Mouse (Mus musculus): ENCODE measurements around the gene Ush1c. TPM values are rescaled to one million over a fixed set of nuclear protein-coding genes. Genes with fewer than 3 reads are reported as not detected.

Gene Ush1c
- polyA plus RNA-seq, 1 experiment from 2014 or later, result 2.5 TPM

- Histone ChIP-seq H3K4me1 (replicated peaks; ENCODE audit: control insufficient read depth, insufficient read depth, low read length) (no peaks in the 10 kb centered on the region), H3K4me3 (replicated peaks; ENCODE audit: low read length) (no peak overlapping the region), H3K27me3 (replicated peaks; ENCODE audit: control insufficient read depth, insufficient read depth, low read length) (no peaks in the 10 kb centered on the region), H3K9me3 (ENCODE audit: control insufficient read depth, low read length) (no peaks in the 10 kb centered on the region), H3K36me3 (ENCODE audit: control insufficient read depth, insufficient read depth) (no peaks in the 10 kb centered on the region), H3K9ac (replicated peaks; ENCODE audit: low read depth, low read length) (no peak overlapping the region), H3K27ac (ENCODE audit: low read length) (no peak overlapping the region), H3K4me2 (ENCODE audit: low read length) (no peak overlapping the region)
- no peak for ATAC-seq
- whole genome bisulfite sequencing, result 9% methylated on average over 11 of the region's 11 CpGs
Observed at GRCm38 (mm10) chr7:46218415-46218814, 19.9 kb downstream of the Ush1c start.

- H3K27ac ChIP-seq (ENCODE audit: low read length), result no peak overlapping the region
- H3K4me3 ChIP-seq (replicated peaks; ENCODE audit: low read length), result no peak overlapping the region
- no peak overlapping the region for H3K9ac ChIP-seq (replicated peaks; ENCODE audit: low read depth, low read length)
- no peaks in the 10 kb centered on the region for H3K9me3 ChIP-seq (ENCODE audit: control insufficient read depth, low read length)
- H3K27me3 ChIP-seq (replicated peaks; ENCODE audit: control insufficient read depth, insufficient read depth, low read length), result no peaks in the 10 kb centered on the region
- ATAC-seq, result no peak
- H3K36me3 ChIP-seq (ENCODE audit: control insufficient read depth, insufficient read depth), result no peaks in the 10 kb centered on the region
- H3K4me2 ChIP-seq (ENCODE audit: low read length), result no peak overlapping the region
- WGBS, result 28% methylated on average over 2 of the region's 2 CpGs
- H3K4me1 ChIP-seq (replicated peaks; ENCODE audit: control insufficient read depth, insufficient read depth, low read length), result 0 out of 2 replicates have a peak, but pooled peaks cover 2% of the 10 kb centered on the region
Observed at GRCm38 (mm10) chr7:46216481-46216880, 21.8 kb downstream of the Ush1c start.

- H3K27me3 ChIP-seq (replicated peaks; ENCODE audit: control insufficient read depth, insufficient read depth, low read length), result no peaks in the 10 kb centered on the region
- ATAC-seq, result no peak
- WGBS, result 85% methylated on average over 6 of the region's 6 CpGs
- no peaks in the 10 kb centered on the region for H3K9me3 ChIP-seq (ENCODE audit: control insufficient read depth, low read length)
- H3K4me2 ChIP-seq (ENCODE audit: low read length), result no peak overlapping the region
- H3K4me1 ChIP-seq (replicated peaks; ENCODE audit: control insufficient read depth, insufficient read depth, low read length), result 0 out of 2 replicates have a peak, but pooled peaks cover 2% of the 10 kb centered on the region
- no peak overlapping the region for H3K9ac ChIP-seq (replicated peaks; ENCODE audit: low read depth, low read length)
- no peak overlapping the region for H3K27ac ChIP-seq (ENCODE audit: low read length)
- no peaks in the 10 kb centered on the region for H3K36me3 ChIP-seq (ENCODE audit: control insufficient read depth, insufficient read depth)
- no peak overlapping the region for H3K4me3 ChIP-seq (replicated peaks; ENCODE audit: low read length)
Observed at GRCm38 (mm10) chr7:46210276-46210675, 28.0 kb downstream of the Ush1c start.

GRCm38 (mm10) chr7:46208131-46208530, 30.2 kb downstream of the Ush1c start:
- Histone ChIP-seq H3K4me1 (replicated peaks; ENCODE audit: control insufficient read depth, insufficient read depth, low read length) (0 out of 2 replicates have a peak, but pooled peaks cover under 1% of the 10 kb centered on the region), H3K9me3 (ENCODE audit: control insufficient read depth, low read length) (no peaks in the 10 kb centered on the region), H3K27ac (ENCODE audit: low read length) (no peak overlapping the region), H3K4me3 (replicated peaks; ENCODE audit: low read length) (no peak overlapping the region), H3K4me2 (ENCODE audit: low read length) (no peak overlapping the region), H3K27me3 (replicated peaks; ENCODE audit: control insufficient read depth, insufficient read depth, low read length) (no peaks in the 10 kb centered on the region), H3K9ac (replicated peaks; ENCODE audit: low read depth, low read length) (no peak overlapping the region), H3K36me3 (ENCODE audit: control insufficient read depth, insufficient read depth) (no peaks in the 10 kb centered on the region)
- 94% methylated on average over 8 of the region's 8 CpGs for WGBS
- ATAC-seq, result no peak

GRCm38 (mm10) chr7:46204775-46205174, 33.5 kb downstream of the Ush1c start:
- no peak for ATAC-seq
- H3K4me1 ChIP-seq (replicated peaks; ENCODE audit: control insufficient read depth, insufficient read depth, low read length), result no peaks in the 10 kb centered on the region
- H3K4me3 ChIP-seq (replicated peaks; ENCODE audit: low read length), result no peak overlapping the region
- no peak overlapping the region for H3K9ac ChIP-seq (replicated peaks; ENCODE audit: low read depth, low read length)
- H3K9me3 ChIP-seq (ENCODE audit: control insufficient read depth, low read length), result no peaks in the 10 kb centered on the region
- H3K4me2 ChIP-seq (ENCODE audit: low read length), result no peak overlapping the region
- no peak overlapping the region for H3K27ac ChIP-seq (ENCODE audit: low read length)
- 68% methylated on average over 6 of the region's 6 CpGs for WGBS
- no peaks in the 10 kb centered on the region for H3K27me3 ChIP-seq (replicated peaks; ENCODE audit: control insufficient read depth, insufficient read depth, low read length)
- H3K36me3 ChIP-seq (ENCODE audit: control insufficient read depth, insufficient read depth), result no peaks in the 10 kb centered on the region

- ATAC-seq, result peak; percentile 74
- H3K36me3 ChIP-seq (ENCODE audit: control insufficient read depth, insufficient read depth), result no peaks in the 10 kb centered on the region
- no peaks in the 10 kb centered on the region for H3K4me1 ChIP-seq (replicated peaks; ENCODE audit: control insufficient read depth, insufficient read depth, low read length)
- no peaks in the 10 kb centered on the region for H3K9me3 ChIP-seq (ENCODE audit: control insufficient read depth, low read length)
- H3K9ac ChIP-seq (replicated peaks; ENCODE audit: low read depth, low read length), result no peak overlapping the region
- no peaks in the 10 kb centered on the region for H3K27me3 ChIP-seq (replicated peaks; ENCODE audit: control insufficient read depth, insufficient read depth, low read length)
- H3K4me2 ChIP-seq (ENCODE audit: low read length), result no peak overlapping the region
- no peak overlapping the region for H3K4me3 ChIP-seq (replicated peaks; ENCODE audit: low read length)
- 44% methylated on average over 11 of the region's 11 CpGs for WGBS
- H3K27ac ChIP-seq (ENCODE audit: low read length), result no peak overlapping the region
Observed at GRCm38 (mm10) chr7:46204046-46204471, 34.2 kb downstream of the Ush1c start.

- Histone ChIP-seq H3K4me2 (ENCODE audit: low read length) (peak overlapping the region; percentile 24; the same call in 1 of the 2 replicates), H3K27ac (ENCODE audit: low read length) (no peak overlapping the region), H3K36me3 (ENCODE audit: control insufficient read depth, insufficient read depth) (no peaks in the 10 kb centered on the region), H3K9me3 (ENCODE audit: control insufficient read depth, low read length) (no peaks in the 10 kb centered on the region), H3K9ac (replicated peaks; ENCODE audit: low read depth, low read length) (0 out of 2 replicates have a peak overlapping the region, but pooled peaks have one; percentile 15), H3K4me1 (replicated peaks; ENCODE audit: control insufficient read depth, insufficient read depth, low read length) (no peaks in the 10 kb centered on the region), H3K27me3 (replicated peaks; ENCODE audit: control insufficient read depth, insufficient read depth, low read length) (no peaks in the 10 kb centered on the region), H3K4me3 (replicated peaks; ENCODE audit: low read length) (no peak overlapping the region)
- peak; percentile 27; the same call in 1 of the 2 replicates for ATAC-seq
- 12% methylated on average over 14 of the region's 14 CpGs for WGBS
Observed at GRCm38 (mm10) chr7:46201649-46202048, 36.7 kb downstream of the Ush1c start.

- Histone ChIP-seq H3K4me1 (replicated peaks; ENCODE audit: control insufficient read depth, insufficient read depth, low read length) (no peaks in the 10 kb centered on the region), H3K4me2 (ENCODE audit: low read length) (no peak overlapping the region), H3K4me3 (replicated peaks; ENCODE audit: low read length) (no peak overlapping the region), H3K27ac (ENCODE audit: low read length) (no peak overlapping the region), H3K36me3 (ENCODE audit: control insufficient read depth, insufficient read depth) (no peaks in the 10 kb centered on the region), H3K9ac (replicated peaks; ENCODE audit: low read depth, low read length) (no peak overlapping the region), H3K27me3 (replicated peaks; ENCODE audit: control insufficient read depth, insufficient read depth, low read length) (no peaks in the 10 kb centered on the region), H3K9me3 (ENCODE audit: control insufficient read depth, low read length) (no peaks in the 10 kb centered on the region)
- WGBS, result 64% methylated on average over 6 of the region's 6 CpGs
- no peak for ATAC-seq
Observed at GRCm38 (mm10) chr7:46200021-46200420, 38.3 kb downstream of the Ush1c start.

- no peak for ATAC-seq
- WGBS, result 91% methylated on average over 5 of the region's 5 CpGs
- H3K9me3 ChIP-seq (ENCODE audit: control insufficient read depth, low read length), result no peaks in the 10 kb centered on the region
- H3K4me2 ChIP-seq (ENCODE audit: low read length), result no peak overlapping the region
- H3K4me1 ChIP-seq (replicated peaks; ENCODE audit: control insufficient read depth, insufficient read depth, low read length), result no peaks in the 10 kb centered on the region
- no peaks in the 10 kb centered on the region for H3K27me3 ChIP-seq (replicated peaks; ENCODE audit: control insufficient read depth, insufficient read depth, low read length)
- H3K9ac ChIP-seq (replicated peaks; ENCODE audit: low read depth, low read length), result no peak overlapping the region
- H3K4me3 ChIP-seq (replicated peaks; ENCODE audit: low read length), result no peak overlapping the region
- no peaks in the 10 kb centered on the region for H3K36me3 ChIP-seq (ENCODE audit: control insufficient read depth, insufficient read depth)
- H3K27ac ChIP-seq (ENCODE audit: low read length), result no peak overlapping the region
Observed at GRCm38 (mm10) chr7:46195356-46195755, 42.9 kb downstream of the Ush1c start.

GRCm38 (mm10) chr7:46184232-46184631, 54.1 kb downstream of the Ush1c start:
- Histone ChIP-seq H3K9ac (replicated peaks; ENCODE audit: low read depth, low read length) (no peak overlapping the region), H3K27me3 (replicated peaks; ENCODE audit: control insufficient read depth, insufficient read depth, low read length) (peaks cover 12% of the 10 kb centered on the region; the same call in 1 of the 2 replicates), H3K36me3 (ENCODE audit: control insufficient read depth, insufficient read depth) (no peaks in the 10 kb centered on the region), H3K4me2 (ENCODE audit: low read length) (no peak overlapping the region), H3K4me3 (replicated peaks; ENCODE audit: low read length) (no peak overlapping the region), H3K9me3 (ENCODE audit: control insufficient read depth, low read length) (no peaks in the 10 kb centered on the region), H3K27ac (ENCODE audit: low read length) (no peak overlapping the region), H3K4me1 (replicated peaks; ENCODE audit: control insufficient read depth, insufficient read depth, low read length) (peaks cover 10% of the 10 kb centered on the region)
- ATAC-seq, result no peak
